Mouse (Mus musculus) CH12.LX (cell line): ENCODE data around the gene Sumo3. TPM values are rescaled to one million over a fixed set of nuclear protein-coding genes. Genes with fewer than 3 reads are reported as not detected.

Experiments
- DNase-seq: peaks from one replicate; pipeline ENCODE4 v3.0.0-alpha.2; 2013; ENCODE audit errors: extremely low read depth
- H3K27ac ChIP-seq: 2 replicates; pipeline ENCODE4 v1.5.1; 2012; ENCODE audit warnings: low read depth, mild to moderate bottlenecking, control low read depth, moderate library complexity; ENCODE audit not compliant: insufficient read depth
- H3K27me3 ChIP-seq: replicated peaks from 2 replicates; pipeline ENCODE3; 2012; ENCODE audit warnings: inconsistent platforms
- H3K36me3 ChIP-seq, 2 experiments: replicated peaks in 1 of 2; 2 replicates each; pipeline versions ENCODE3 to v1.6.1; 2012; ENCODE audit warnings: inconsistent platforms in 1 of 2, low read length in 1 of 2, mild to moderate bottlenecking in 1 of 2, mixed read lengths in 1 of 2, moderate library complexity in 1 of 2; ENCODE audit not compliant: control insufficient read depth in 1 of 2, insufficient read depth in 1 of 2
- H3K4me1 ChIP-seq, 2 experiments: 2 replicates each; pipeline ENCODE4 v1.6.1; 2012; ENCODE audit warnings: inconsistent platforms in 1 of 2, moderate library complexity in 1 of 2; ENCODE audit not compliant: insufficient read depth in 2 of 2, control insufficient read depth in 1 of 2
- H3K4me2 ChIP-seq: 2 replicates; pipeline ENCODE4 v1.6.1; 2012; ENCODE audit warnings: low read depth, mild to moderate bottlenecking, control low read depth; ENCODE audit not compliant: poor library complexity, insufficient read depth, severe bottlenecking
- H3K4me3 ChIP-seq, 3 experiments: fragments of 150-350 bp in 1 of 3; sonication (generic) in 1 of 3; replicated peaks in 1 of 3; 2 replicates each; pipeline versions ENCODE3 to v1.5.1; 2011 to 2012; ENCODE audit warnings: low read depth in 2 of 3, low read length in 2 of 3, mild to moderate bottlenecking in 2 of 3, moderate library complexity in 2 of 3, control low read depth in 1 of 3, improper control_type of control experiment in 1 of 3, inconsistent platforms in 1 of 3, mixed read lengths in 1 of 3; ENCODE audit not compliant: poor library complexity in 1 of 3
- H3K79me2 ChIP-seq: replicated peaks from 2 replicates; pipeline ENCODE4 v1.6.1; 2012; ENCODE audit warnings: mild to moderate bottlenecking, moderate library complexity; ENCODE audit not compliant: control insufficient read depth, poor library complexity, insufficient read depth, severe bottlenecking; ENCODE audit errors: extremely low read depth
- H3K9ac ChIP-seq: 2 replicates; pipeline ENCODE4 v1.6.1; 2012; ENCODE audit warnings: low read depth, mild to moderate bottlenecking, control low read depth, moderate library complexity; ENCODE audit not compliant: insufficient read depth
- H3K9me3 ChIP-seq: replicated peaks from 2 replicates; pipeline ENCODE3; 2012; ENCODE audit warnings: low read length, inconsistent platforms, mixed read lengths
- BHLHE40 ChIP-seq: IDR thresholded peaks from 2 replicates; pipeline ENCODE4 v1.6.1; 2011; ENCODE audit warnings: mild to moderate bottlenecking, low read depth, low read length, improper control_type of control experiment
- CHD1 ChIP-seq: IDR thresholded peaks from 2 replicates; pipeline ENCODE4 v1.6.1; 2012; ENCODE audit warnings: low read depth, low read length, improper control_type of control experiment, inconsistent platforms
- ELF1 ChIP-seq: IDR thresholded peaks from 2 replicates; pipeline ENCODE4 v1.6.1; 2014; ENCODE audit warnings: low read depth, mild to moderate bottlenecking, inconsistent platforms, low read length, improper control_type of control experiment
- ETS1 ChIP-seq: conservative IDR thresholded peaks from 2 replicates; pipeline ENCODE4 v1.6.1; 2012; ENCODE audit warnings: low read depth, mild to moderate bottlenecking, inconsistent platforms, low read length, improper control_type of control experiment, moderate library complexity
- GABPA ChIP-seq: IDR thresholded peaks from 2 replicates; pipeline ENCODE4 v1.6.1; 2012; ENCODE audit warnings: low read depth, low read length, improper control_type of control experiment, inconsistent platforms; ENCODE audit not compliant: insufficient replicate concordance
- JUN ChIP-seq: IDR thresholded peaks from 2 replicates; pipeline ENCODE4 v1.6.1; 2011; ENCODE audit warnings: low read depth, mild to moderate bottlenecking, low read length, improper control_type of control experiment, moderate library complexity; ENCODE audit not compliant: insufficient read depth
- JUND ChIP-seq: conservative IDR thresholded peaks from 2 replicates; pipeline ENCODE4 v1.6.1; 2011; ENCODE audit warnings: low read depth, low read length, improper control_type of control experiment
- KAT2A ChIP-seq: IDR thresholded peaks from 2 replicates; pipeline ENCODE4 v1.6.1; 2012; ENCODE audit warnings: low read length, improper control_type of control experiment, inconsistent platforms; ENCODE audit not compliant: insufficient replicate concordance
- MAZ ChIP-seq: IDR thresholded peaks from 2 replicates; pipeline ENCODE4 v1.6.1; 2012; ENCODE audit warnings: low read depth, mild to moderate bottlenecking, inconsistent platforms, low read length, improper control_type of control experiment, moderate library complexity
- MYC ChIP-seq: IDR thresholded peaks from 2 replicates; pipeline ENCODE4 v1.6.1; 2011; ENCODE audit warnings: low read depth, mild to moderate bottlenecking, improper control_type of control experiment, low read length
- NELFE ChIP-seq: IDR thresholded peaks from 2 replicates; pipeline ENCODE4 v1.6.1; 2011; ENCODE audit warnings: low read depth, low read length, improper control_type of control experiment
- PAX5 ChIP-seq: IDR thresholded peaks from 2 replicates; pipeline ENCODE4 v1.6.1; 2012; ENCODE audit warnings: low read length, inconsistent platforms, mixed read lengths
- POLR2AphosphoS2 ChIP-seq: IDR thresholded peaks from 2 replicates; pipeline ENCODE4 v1.6.1; 2011; ENCODE audit warnings: low read depth, low read length, improper control_type of control experiment
- RAD21 ChIP-seq: IDR thresholded peaks from 2 replicates; pipeline ENCODE4 v1.6.1; 2011; ENCODE audit warnings: low read depth, mild to moderate bottlenecking, low read length, improper control_type of control experiment, moderate library complexity
- SIN3A ChIP-seq: IDR thresholded peaks from 2 replicates; pipeline ENCODE4 v1.6.1; 2012; ENCODE audit warnings: low read length, improper control_type of control experiment, inconsistent platforms
- SMC3 ChIP-seq: IDR thresholded peaks from 2 replicates; pipeline ENCODE4 v1.6.1; 2011; ENCODE audit warnings: low read depth, low read length, improper control_type of control experiment
- USF1 ChIP-seq: IDR thresholded peaks from 2 replicates; pipeline ENCODE4 v1.6.1; 2014; ENCODE audit warnings: low read depth, mild to moderate bottlenecking, inconsistent platforms, low read length, improper control_type of control experiment
- USF2 ChIP-seq: conservative IDR thresholded peaks from 2 replicates; pipeline ENCODE4 v1.6.1; 2011; ENCODE audit warnings: low read depth, low read length, improper control_type of control experiment
- ZC3H11A ChIP-seq: IDR thresholded peaks from 2 replicates; pipeline ENCODE4 v1.6.1; 2012; ENCODE audit warnings: low read depth, mild to moderate bottlenecking, inconsistent platforms, low read length, improper control_type of control experiment
- ZKSCAN1 ChIP-seq: IDR thresholded peaks from 2 replicates; pipeline ENCODE4 v1.6.1; 2012; ENCODE audit warnings: low read depth, inconsistent platforms, low read length, improper control_type of control experiment, borderline replicate concordance
- ZNF384 ChIP-seq: IDR thresholded peaks from 2 replicates; pipeline ENCODE4 v1.6.1; 2012; ENCODE audit warnings: low read depth, low read length, improper control_type of control experiment, inconsistent platforms
- dilution Hi-C: fragments of 300-500 bp; cut with MboI; formaldehyde crosslinking; loops from 2 replicates; pipeline ENCODE4 v1.14.3; 2020; ENCODE audit warnings: low sequenced_read_pairs; ENCODE audit not compliant: extremely low pct_unique_long_range_greater_than_20kb, extremely low pct_ligation_motif_present
- in situ Hi-C: fragments of 300-500 bp; cut with MboI; formaldehyde crosslinking; loops from 3 replicates; pipeline ENCODE4 v1.14.3; 2019; ENCODE audit warnings: low sequenced_read_pairs, low pct_ligation_motif_present, low pct_unique_long_range_greater_than_20kb, mixed read lengths
- polyA plus RNA-seq: library from polyadenylated mRNA; unstranded; fragments of >175 nt; gene quantifications from 2 replicates; pipeline ENCODE4 v1.2.1, GENCODE M21; 2012; ENCODE audit warnings: low read depth; ENCODE audit not compliant: insufficient read length
- total RNA-seq, 2 experiments: library from RNA; depleted of rRNA; stranded (reverse); fragments of 300-350 nt in 1 of 2; fragments of >200 nt in 1 of 2; gene quantifications; 2 replicates each; pipeline ENCODE4 v1.2.3; 2012 to 2014

Gene Sumo3
- total and polyA plus RNA-seq, 3 experiments = 54.4 to 130 (median 81.2) TPM

GRCm38 (mm10) chr10:77608589-77608988 lies 2.7 kb downstream of the Sumo3 start:
- H3K36me3 ChIP-seq = peaks cover 24 to 57% of the 10 kb centered on the region in 2 experiments
- no peaks in the 10 kb centered on the region for H3K27me3 ChIP-seq
- H3K79me2 ChIP-seq = peaks cover 13% of the 10 kb centered on the region
- DNase-seq = no peak
- TF ChIP-seq SMC3 (no peak), ETS1 (no peak), ZC3H11A (no peak), ZKSCAN1 (no peak), BHLHE40 (no peak), ELF1 (no peak), SIN3A (no peak), PAX5 (no peak), KAT2A (no peak), POLR2AphosphoS2 (no peak), NELFE (no peak)
- H3K9me3 ChIP-seq = peaks cover 7% of the 10 kb centered on the region
- no peak overlapping the region for H3K4me2 ChIP-seq
- in situ Hi-C loops = no loop called here
- H3K4me3 ChIP-seq = no peak overlapping the region
- peaks cover 5 to 14% of the 10 kb centered on the region in 2 experiments for H3K4me1 ChIP-seq
- dilution Hi-C loops = no loop called here
- H3K27ac ChIP-seq = no peak overlapping the region
- no peak overlapping the region for H3K9ac ChIP-seq

DNA sequence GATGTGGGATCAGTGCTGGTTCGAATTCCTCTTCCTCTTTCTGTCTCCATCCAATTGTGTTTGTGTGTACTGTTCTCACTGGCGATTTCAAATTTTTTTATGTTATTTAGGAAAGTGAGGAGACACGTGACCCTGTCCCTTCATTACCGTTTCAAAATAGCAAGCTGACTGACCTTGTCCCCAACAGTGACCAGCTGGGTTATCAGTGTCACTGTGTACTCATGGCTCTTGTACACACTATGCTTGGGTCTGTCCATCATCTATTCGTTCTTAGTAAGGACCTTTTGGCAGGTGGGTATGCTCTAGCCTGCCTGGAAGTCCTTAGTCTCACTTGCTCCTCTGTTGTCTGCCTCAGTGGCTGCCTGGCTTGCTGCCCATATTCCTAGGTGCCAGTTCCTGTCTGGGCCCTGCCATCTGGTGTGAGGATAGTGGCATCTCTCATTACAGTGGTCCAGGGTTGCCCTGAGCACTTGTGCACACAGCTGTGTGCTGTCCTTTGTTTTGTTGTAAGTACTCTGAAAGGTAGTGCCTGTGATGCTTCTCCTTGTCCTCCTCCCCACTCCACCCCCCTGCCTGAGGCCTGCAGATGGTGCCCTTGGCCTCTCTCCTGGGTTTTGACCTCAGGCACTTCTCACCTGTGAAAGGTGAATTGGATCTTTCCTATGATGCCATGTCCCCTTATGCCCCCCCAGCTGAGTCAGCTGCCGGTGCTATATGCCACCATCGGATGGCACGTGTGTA lies 4.5 kb downstream of the Sumo3 start:
- peaks cover 31 to 72% of the 10 kb centered on the region in 2 experiments for H3K36me3 ChIP-seq
- H3K79me2 ChIP-seq = peaks cover 13% of the 10 kb centered on the region
- H3K9me3 ChIP-seq = no peaks in the 10 kb centered on the region
- in situ Hi-C loops = no loop called here
- dilution Hi-C loops = no loop called here
- no peak overlapping the region for H3K9ac ChIP-seq
- H3K4me1 ChIP-seq = peaks cover 5 to 14% of the 10 kb centered on the region in 2 experiments
- no peak overlapping the region for H3K4me2 ChIP-seq
- TF ChIP-seq CHD1 (no peak), USF1 (no peak), RAD21 (no peak), ZNF384 (no peak), MYC (no peak), JUND (no peak), ELF1 (no peak), SMC3 (no peak), GABPA (no peak), USF2 (no peak), MAZ (no peak), JUN (no peak), POLR2AphosphoS2 (no peak)
- TF ChIP-seq, all 38 proteins: peak for 0
- Histone ChIP-seq H3K27me3 (no peaks in the 10 kb centered on the region), H3K4me3 (no peak overlapping the region), H3K27ac (no peak overlapping the region)
- no peak for DNase-seq
